Mouse (Mus musculus) R1 (cell line): ENCODE measurements at regions not wholly inside any gene's neighbourhood (a gene's known extent, or its start where the extent isn't known, plus 50 kb on each side); places are given as distances from the start of the nearest gene placed in this dataset.

Experiments
- DNase-seq: peaks from one replicate; pipeline ENCODE4 v3.0.0-alpha.2; 2018; ENCODE audit warnings: low read depth, low spot score

DNA sequence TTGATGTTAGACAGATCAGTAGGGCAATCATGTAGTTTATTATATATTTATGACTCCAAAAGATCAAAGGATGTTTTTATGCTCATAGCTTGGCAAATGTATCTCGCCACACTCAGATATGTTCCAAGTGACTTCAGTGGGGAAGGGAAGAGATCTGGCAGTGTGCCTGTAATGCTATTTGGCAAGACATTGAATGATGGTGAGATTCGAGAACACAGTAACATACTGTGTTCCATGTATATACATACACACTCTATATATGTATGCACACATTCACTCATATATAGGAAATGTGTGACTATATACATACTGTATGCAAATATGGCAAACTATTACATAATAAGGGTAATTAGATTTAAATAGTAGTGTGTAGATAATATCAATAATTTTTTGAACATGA lies 577.3 kb upstream of the Arrdc4 start:
- DNase-seq = no peak

DNA sequence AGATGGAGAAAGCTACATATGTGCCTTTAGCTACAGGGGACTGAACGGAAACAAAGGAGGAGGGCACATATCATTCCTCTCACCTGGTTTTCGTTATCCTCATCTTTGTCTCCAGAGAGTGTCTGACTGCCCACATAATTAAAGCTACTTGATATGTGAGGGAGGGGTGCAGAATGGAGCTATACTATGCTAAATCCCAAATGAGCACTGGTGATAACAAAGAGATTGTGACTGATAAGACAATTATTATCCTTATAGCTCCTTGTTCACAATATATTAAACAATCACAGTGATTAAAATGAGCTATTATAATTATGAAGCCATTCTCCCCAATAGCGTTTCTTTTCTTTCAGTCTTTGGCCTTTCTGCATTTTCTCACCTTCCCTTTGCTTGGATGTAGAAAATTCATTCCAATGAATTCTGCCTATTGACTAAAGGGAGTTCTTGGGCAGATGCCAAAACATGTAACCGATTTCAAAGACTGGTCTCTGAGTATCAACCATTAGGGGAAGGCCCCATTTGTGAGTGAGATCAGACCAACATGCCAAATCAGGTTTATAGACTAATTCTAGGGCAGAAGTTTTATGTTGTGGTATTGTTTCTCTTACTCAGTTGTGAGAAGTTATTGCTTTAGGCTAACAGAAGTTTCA lies 528.1 kb upstream of the Arrdc4 start:
- DNase-seq = no peak

DNA sequence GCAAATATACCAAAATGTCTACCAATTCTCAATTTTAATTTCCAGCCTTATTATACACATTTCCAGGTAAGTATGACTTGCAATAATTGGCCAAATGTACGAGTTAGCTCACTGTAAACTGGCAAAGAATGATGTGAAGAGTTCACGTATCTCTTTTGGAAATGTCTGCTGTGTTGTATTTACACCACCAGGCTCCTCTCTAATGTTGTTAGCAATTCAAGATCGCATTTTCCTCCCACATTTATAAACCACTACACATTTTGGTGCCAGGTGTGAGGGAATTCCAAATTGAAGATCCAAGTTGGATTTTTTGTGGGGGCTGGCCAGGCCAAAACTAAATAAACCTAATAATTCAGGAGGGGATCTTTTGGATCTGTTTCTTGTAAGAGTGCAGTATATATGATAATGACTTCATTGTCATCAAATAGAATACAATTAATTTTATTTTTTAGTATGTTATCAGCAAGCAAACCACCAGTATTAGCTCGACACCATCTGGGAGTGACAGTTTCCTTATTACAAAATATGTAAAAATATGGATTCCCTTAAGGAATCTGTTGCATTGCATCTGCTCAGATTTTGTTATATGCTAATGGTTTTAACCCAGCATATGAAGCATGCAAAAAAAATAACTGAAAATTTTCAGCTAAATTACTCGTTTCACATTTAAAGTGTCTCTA lies 527.5 kb upstream of the Arrdc4 start:
- no peak for DNase-seq

DNA sequence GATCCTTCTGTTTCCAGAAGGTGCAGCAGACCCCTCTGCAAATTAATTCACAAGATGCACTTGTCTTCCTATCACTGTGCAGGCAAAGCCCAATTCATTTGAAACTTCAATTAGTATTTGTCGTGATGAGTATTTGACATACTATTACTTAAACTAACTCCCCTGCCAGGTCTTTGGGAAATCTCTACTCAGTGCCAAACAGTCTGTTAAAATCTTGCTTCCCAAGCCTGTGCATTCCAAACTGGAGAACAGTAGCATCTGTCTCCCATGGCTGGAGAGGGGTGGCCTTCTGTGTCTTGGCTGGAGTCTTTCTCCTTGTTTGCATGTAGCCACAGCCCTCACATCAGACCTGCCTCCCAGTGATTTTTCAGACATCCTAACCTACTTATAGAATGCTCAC lies 524.6 kb upstream of the Arrdc4 start:
- no peak for DNase-seq

DNA sequence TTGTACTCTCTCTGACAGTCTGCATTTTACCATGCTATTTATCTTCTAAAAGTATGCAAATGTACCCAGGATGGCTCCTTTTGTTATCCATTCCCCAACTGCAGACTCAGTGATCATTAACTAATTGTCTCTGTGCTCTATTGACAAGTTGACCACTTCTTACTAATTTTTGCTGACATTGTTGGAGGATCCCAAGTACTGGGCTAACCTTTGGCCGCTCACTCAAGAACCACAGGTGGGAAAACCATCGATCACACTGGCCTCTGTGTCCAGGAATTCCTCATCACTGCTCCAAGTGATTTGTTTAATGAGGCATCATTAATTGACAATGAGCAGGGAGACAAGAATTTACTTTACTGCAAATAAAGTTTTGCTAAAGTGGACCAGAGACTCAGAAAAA lies 495.5 kb upstream of the Arrdc4 start:
- DNase-seq = peak; percentile 8

DNA sequence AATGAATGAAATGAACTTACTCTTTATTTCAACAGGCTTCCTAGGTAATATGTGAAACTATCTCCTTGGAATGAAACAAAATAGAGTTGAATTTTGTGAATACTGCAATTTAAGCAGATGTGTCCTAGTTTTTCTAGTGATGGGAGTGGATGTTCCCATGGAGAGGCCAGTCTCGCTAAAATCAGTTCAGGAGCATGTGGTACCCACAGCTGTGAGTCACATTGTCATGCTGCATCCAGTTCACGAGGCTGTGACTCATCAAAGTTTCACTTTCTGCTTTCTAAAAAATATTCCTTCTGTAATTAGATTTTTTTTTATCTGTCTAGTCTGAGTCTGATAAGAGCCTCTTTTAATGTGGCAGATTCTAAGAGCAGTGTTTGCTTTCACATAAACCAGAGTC lies 484.3 kb upstream of the Arrdc4 start:
- DNase-seq = no peak

DNA sequence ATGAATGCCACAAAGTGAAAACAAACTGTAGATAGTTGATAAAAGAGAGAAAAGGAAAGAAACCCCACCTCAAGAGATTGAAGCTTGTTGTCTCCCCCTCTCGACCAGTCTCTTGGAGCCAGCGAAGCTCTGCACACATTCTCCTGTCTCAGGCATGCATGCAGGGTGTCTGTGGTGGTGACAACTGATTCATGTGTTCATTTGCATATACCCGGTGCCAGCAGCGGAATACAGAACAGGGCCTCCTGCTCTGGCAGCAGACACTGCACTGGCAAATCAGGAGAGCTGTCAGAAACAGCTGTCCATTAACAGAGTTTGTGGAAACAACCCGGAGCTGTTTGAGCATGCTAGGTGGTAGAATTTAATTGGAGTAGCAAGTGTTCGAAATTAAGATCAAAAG lies 468.8 kb upstream of the Arrdc4 start:
- no peak for DNase-seq
